Mouse (Mus musculus) stomach, postnatal 0 days (tissue): Measurements from ENCODE around the gene Plppr4.

Experiments
- CTCF ChIP-seq: IDR thresholded peaks from 2 replicates; pipeline ENCODE4 v1.5.1; 2016; ENCODE audit warnings: antibody characterized with exemption, low read depth, mild to moderate bottlenecking, moderate library complexity
- EP300 ChIP-seq: optimal IDR thresholded peaks from 2 replicates; pipeline ENCODE3; 2016; ENCODE audit warnings: antibody characterized with exemption

DNA sequence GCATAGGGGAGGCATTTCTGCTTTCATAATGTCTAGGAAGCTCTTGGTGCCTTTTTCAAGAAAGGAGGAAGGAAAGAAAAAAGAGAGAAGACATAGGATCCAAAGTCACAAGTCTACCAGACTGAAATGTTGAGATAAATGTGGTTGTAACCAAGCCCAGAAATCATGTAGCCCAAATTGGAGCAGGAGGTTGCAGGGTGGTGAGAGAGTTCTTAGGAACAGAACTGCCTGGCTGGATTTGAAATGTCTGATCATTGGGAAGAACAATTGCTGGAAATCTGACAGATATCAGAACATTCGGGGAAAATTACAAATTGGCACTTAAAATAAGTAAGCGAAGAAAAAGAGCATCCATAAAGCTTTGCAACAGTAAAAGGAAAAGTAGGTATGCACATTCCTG, 56.6 kb downstream of the Plppr4 start:
- TF ChIP-seq CTCF (no peak), EP300 (no peak)
